Mouse (Mus musculus) liver, embryonic 11.5 days (tissue): ENCODE data around the gene Atg101. TPM values are rescaled to one million over a fixed set of nuclear protein-coding genes. Genes with fewer than 3 reads are reported as not detected.

Experiments
- ATAC-seq: fragments of 200-750 bp; cut with Nextera tagmentation; replicated peaks from 2 replicates; pipeline ENCODE4 v1.8.0; 2017; ENCODE audit warnings: moderate number of reproducible peaks, mild to moderate bottlenecking, moderate TSS enrichment, moderate library complexity; ENCODE audit not compliant: low FRiP score
- DNase-seq: peaks from one replicate; pipeline ENCODE4 v3.0.0-alpha.2; 2017; ENCODE audit warnings: low spot score
- H3K27ac ChIP-seq: fragments of 300-500 bp; sonication (generic); 2 replicates; pipeline ENCODE4 v1.5.1; 2014; ENCODE audit warnings: mild to moderate bottlenecking, low read depth, low read length, control low read depth
- H3K27me3 ChIP-seq: fragments of 300-500 bp; sonication (generic); replicated peaks from 2 replicates; pipeline ENCODE4 v1.6.1; 2014; ENCODE audit warnings: low read length, mixed read lengths; ENCODE audit not compliant: control insufficient read depth, insufficient read depth
- H3K36me3 ChIP-seq: fragments of 300-500 bp; sonication (generic); 2 replicates; pipeline ENCODE4 v1.6.1; 2014; ENCODE audit warnings: mild to moderate bottlenecking, low read length, moderate library complexity, mixed read lengths; ENCODE audit not compliant: control insufficient read depth, insufficient read depth
- H3K4me1 ChIP-seq: fragments of 300-500 bp; sonication (generic); replicated peaks from 2 replicates; pipeline ENCODE4 v1.6.1; 2014; ENCODE audit warnings: low read length, mixed read lengths; ENCODE audit not compliant: control insufficient read depth, insufficient read depth
- H3K4me2 ChIP-seq: fragments of 300-500 bp; sonication (generic); 2 replicates; pipeline ENCODE4 v1.6.1; 2014; ENCODE audit warnings: mild to moderate bottlenecking, control low read depth, moderate library complexity
- H3K4me3 ChIP-seq: fragments of 300-500 bp; sonication (generic); 2 replicates; pipeline ENCODE4 v1.5.1; 2014; ENCODE audit warnings: low read depth, low read length, control low read depth
- H3K9ac ChIP-seq: fragments of 300-500 bp; sonication (generic); 2 replicates; pipeline ENCODE4 v1.6.1; 2014; ENCODE audit warnings: low read depth, low read length, control low read depth
- H3K9me3 ChIP-seq: fragments of 300-500 bp; sonication (generic); 2 replicates; pipeline ENCODE4 v1.6.1; 2016; ENCODE audit warnings: low read length, inconsistent platforms, mixed read lengths; ENCODE audit not compliant: control insufficient read depth
- WGBS: fragments of 180-500 bp; shearing (Covaris S2); extraction: QIAGEN DNeasy Blood & Tissue Kit; methylation state at CpG from one replicate; pipeline ENCODE4 v1.1.7; 2014; 5-methylcytosine and 5-hydroxymethylcytosine counted together
- polyA plus RNA-seq: library from polyadenylated mRNA; unstranded; fragments of >200 nt; fragmentation: Nextera tagmentation; extraction: Ambion mirVana; gene quantifications from 2 replicates; pipeline ENCODE4 v1.2.1, GENCODE M21; 2014

The Atg101 gene
- polyA plus RNA-seq, 1 experiment from 2014 or later = 54.9 TPM

GRCm38 (mm10) chr15:101297988-101298387, 13.9 kb downstream of the Atg101 start:
- Histone ChIP-seq H3K4me1 (peaks cover 11% of the 10 kb centered on the region), H3K4me3 (no peak overlapping the region), H3K9me3 (no peaks in the 10 kb centered on the region), H3K9ac (no peak overlapping the region), H3K4me2 (peak overlapping the region; percentile 16; the same call in 1 of the 2 replicates), H3K27ac (no peak overlapping the region), H3K36me3 (no peaks in the 10 kb centered on the region), H3K27me3 (no peaks in the 10 kb centered on the region)
- DNase-seq = no peak
- no peak for ATAC-seq
- 40% methylated on average over 7 of the region's 7 CpGs for WGBS

- DNase-seq (no peak), ATAC-seq (no peak)
- Histone ChIP-seq H3K27ac (no peak overlapping the region), H3K9me3 (no peaks in the 10 kb centered on the region), H3K27me3 (no peaks in the 10 kb centered on the region), H3K4me2 (peak overlapping the region; percentile 16; the same call in 1 of the 2 replicates), H3K4me3 (no peak overlapping the region), H3K36me3 (no peaks in the 10 kb centered on the region), H3K4me1 (peaks cover 11% of the 10 kb centered on the region), H3K9ac (no peak overlapping the region)
- WGBS = 27% methylated on average over 7 of the region's 7 CpGs
Observed at GRCm38 (mm10) chr15:101298550-101298949, 14.5 kb downstream of the Atg101 start.

GRCm38 (mm10) chr15:101299480-101299960, 15.4 kb downstream of the Atg101 start:
- H3K9me3 ChIP-seq = no peaks in the 10 kb centered on the region
- H3K36me3 ChIP-seq = no peaks in the 10 kb centered on the region
- peak; percentile 37; the same call in 1 of the 2 replicates for ATAC-seq
- H3K4me3 ChIP-seq = no peak overlapping the region
- H3K27ac ChIP-seq = no peak overlapping the region; the same call in 1 of the 2 replicates
- no peak overlapping the region for H3K9ac ChIP-seq
- H3K27me3 ChIP-seq = no peaks in the 10 kb centered on the region
- no peak overlapping the region for H3K4me2 ChIP-seq
- 59% methylated on average over 14 of the region's 14 CpGs for WGBS
- H3K4me1 ChIP-seq = peaks cover 11% of the 10 kb centered on the region
- DNase-seq = no peak

GRCm38 (mm10) chr15:101300128-101300527, 16.1 kb downstream of the Atg101 start:
- Histone ChIP-seq H3K4me3 (no peak overlapping the region), H3K36me3 (no peaks in the 10 kb centered on the region), H3K9ac (no peak overlapping the region), H3K9me3 (no peaks in the 10 kb centered on the region), H3K4me1 (peaks cover 11% of the 10 kb centered on the region), H3K4me2 (no peak overlapping the region), H3K27ac (peak overlapping the region; percentile 50), H3K27me3 (no peaks in the 10 kb centered on the region)
- no peak for DNase-seq
- WGBS = 35% methylated on average over 6 of the region's 6 CpGs
- peak; percentile 43; the same call in 1 of the 2 replicates for ATAC-seq

- Histone ChIP-seq H3K4me2 (no peak overlapping the region), H3K27ac (no peak overlapping the region), H3K9me3 (no peaks in the 10 kb centered on the region), H3K9ac (no peak overlapping the region), H3K36me3 (no peaks in the 10 kb centered on the region), H3K4me3 (no peak overlapping the region), H3K27me3 (no peaks in the 10 kb centered on the region), H3K4me1 (peaks cover 11% of the 10 kb centered on the region)
- DNase-seq (no peak), ATAC-seq (no peak)
- WGBS = 70% methylated on average over 3 of the region's 3 CpGs
Observed at GRCm38 (mm10) chr15:101302201-101302600, 18.1 kb downstream of the Atg101 start.

- Histone ChIP-seq H3K27me3 (no peaks in the 10 kb centered on the region), H3K27ac (no peak overlapping the region), H3K9ac (no peak overlapping the region), H3K4me2 (no peak overlapping the region), H3K4me3 (no peak overlapping the region), H3K4me1 (peaks cover 11% of the 10 kb centered on the region), H3K9me3 (no peaks in the 10 kb centered on the region), H3K36me3 (no peaks in the 10 kb centered on the region)
- WGBS = 72% methylated on average over 4 of the region's 4 CpGs
- ATAC-seq (no peak), DNase-seq (no peak)
Observed at GRCm38 (mm10) chr15:101303830-101304229, 19.8 kb downstream of the Atg101 start.

- H3K27ac ChIP-seq = no peak overlapping the region
- no peaks in the 10 kb centered on the region for H3K27me3 ChIP-seq
- H3K4me1 ChIP-seq = no peaks in the 10 kb centered on the region
- ATAC-seq (no peak), DNase-seq (no peak)
- no peak overlapping the region for H3K4me2 ChIP-seq
- H3K4me3 ChIP-seq = no peak overlapping the region
- H3K9ac ChIP-seq = no peak overlapping the region
- whole genome bisulfite sequencing = 89% methylated on average over 4 of the region's 4 CpGs
- H3K9me3 ChIP-seq = no peaks in the 10 kb centered on the region
- no peaks in the 10 kb centered on the region for H3K36me3 ChIP-seq
Observed at GRCm38 (mm10) chr15:101306459-101306858, 22.4 kb downstream of the Atg101 start.

GRCm38 (mm10) chr15:101308440-101309348, 24.6 kb downstream of the Atg101 start:
- no peak overlapping the region for H3K4me2 ChIP-seq
- DNase-seq (no peak), ATAC-seq (no peak)
- no peaks in the 10 kb centered on the region for H3K36me3 ChIP-seq
- WGBS = 65% methylated on average over 13 of the region's 13 CpGs
- no peaks in the 10 kb centered on the region for H3K9me3 ChIP-seq
- H3K9ac ChIP-seq = no peak overlapping the region
- no peak overlapping the region for H3K4me3 ChIP-seq
- no peaks in the 10 kb centered on the region for H3K27me3 ChIP-seq
- no peaks in the 10 kb centered on the region for H3K4me1 ChIP-seq
- H3K27ac ChIP-seq = no peak overlapping the region

GRCm38 (mm10) chr15:101309493-101309892, 25.4 kb downstream of the Atg101 start:
- no peak for ATAC-seq
- Histone ChIP-seq H3K27me3 (no peaks in the 10 kb centered on the region), H3K9ac (no peak overlapping the region), H3K4me3 (no peak overlapping the region), H3K36me3 (no peaks in the 10 kb centered on the region), H3K4me2 (no peak overlapping the region), H3K9me3 (no peaks in the 10 kb centered on the region), H3K4me1 (no peaks in the 10 kb centered on the region), H3K27ac (no peak overlapping the region)
- WGBS = 36% methylated on average over 5 of the region's 5 CpGs
- DNase-seq = no peak
